Comparison of ENCODE assay signal across 8 mouse cellular contexts in genomic region chr9:70503626-70504041, GRCm38 (mm10). TPM values are rescaled to one million over a fixed set of nuclear protein-coding genes. Genes with fewer than 3 reads are reported as not detected.
DNase-seq lines count a peak whose midpoint lies in the region; ATAC-seq lines count a peak whose summit lies in the region.

Rnf111 (minus strand) TSS chr9:70503725.

- ATAC-seq in inflammation-experienced regulatory T-cells, adult 6 months: peak; percentile 87
- ATAC-seq in megakaryocyte-erythroid progenitor cell, adult 5-6 weeks (replicated peaks; ENCODE audit: low FRiP score, low TSS enrichment, poor library complexity, severe bottlenecking): peak; percentile 98

- DNase-seq in adrenal gland, adult (ENCODE audit: inconsistent age in 2 of 2, low spot score in 1 of 2): peak; percentile 98 to 99
- peak; percentile 96 for DNase-seq in embryo, embryonic 10.5 days (ENCODE audit: low spot score)
- peak; percentile 98 for DNase-seq in gastrocnemius, postnatal 14 days
- peak; percentile 95 to 98 for DNase-seq in left cerebral cortex, postnatal 10 days (ENCODE audit: extremely low spot score in 1 of 2, low spot score in 2 of 2)
- DNase-seq in right cerebral cortex, postnatal 25 days: peak; percentile 96
- peak; percentile 96 for DNase-seq in urinary bladder, postnatal 4 days (ENCODE audit: low spot score in 2 of 2)

- intact Hi-C loops in gastrocnemius, postnatal 14 days (cut with DNase I; ENCODE audit: low total_unique reads): no loop called here
- intact Hi-C loops in left cerebral cortex, postnatal 10 days (cut with DNase I): loop anchor here (5.0 kb wide), 1 partner anchor 39 kb away; the partner anchor contains the start of gene Sltm

RNA-seq across cellular contexts. Expression of gene Rnf111, which starts in this region (rescaled TPM):
- total RNA-seq in gastrocnemius, postnatal 14 days (2021): 10 to 100 TPM; 12.4 to 13.6 TPM
- polyA plus RNA-seq in inflammation-experienced regulatory T-cells, adult 6 months (2017; shearing (Covaris generic)): 10 to 100 TPM; 21.1 to 29.6 (median 29.0) TPM
- total RNA-seq in left cerebral cortex, postnatal 10 days (2021): 10 to 100 TPM; 36.1 to 39.8 TPM
- 42.6 and 43.9 TPM in 2 replicates for total RNA-seq in megakaryocyte-erythroid progenitor cell, adult 5-6 weeks (2014; fragmentation: Nextera tagmentation)
- 17.6 and 26.4 TPM in 2 replicates for total RNA-seq in megakaryocyte-erythroid progenitor cell, adult 5-6 weeks (2017)

Comparison
In these comparisons a context has a peak if more than half of its experiments do, and no peak if none do; other contexts are left out.
1. Peak in every context shown above with its lines: DNase-seq and ATAC-seq.